Mouse (Mus musculus): Measurements from ENCODE around the gene Thnsl2. TPM values are rescaled to one million over a fixed set of nuclear protein-coding genes. Genes with fewer than 3 reads are reported as not detected.

Thnsl2 gene
- total RNA-seq, 2 experiments from 2014 or later: 7.8 to 8.5 TPM

Other genes with a start within 250 kb of the Thnsl2 start
- not detected for gene Tex37, start 225.5 kb downstream of the Thnsl2 start, total RNA-seq (2021)
- not detected for gene Foxi3, start 187.9 kb downstream of the Thnsl2 start, total RNA-seq (2021)
- gene Fabp1, start 55.4 kb upstream of the Thnsl2 start, total RNA-seq (2021): under 1 TPM in 1 of 2 experiments, not detected in 1; 0.70 TPM
- 10 to 100 TPM; 32.9 to 33.5 TPM for gene Krcc1, start 127.2 kb upstream of the Thnsl2 start, total RNA-seq (2021)
- gene Smyd1, start 177.8 kb upstream of the Thnsl2 start, total RNA-seq (2021): 100 to 1,000 TPM; 196 to 220 TPM
- under 1 TPM in 1 of 2 experiments, not detected in 1; 0.18 TPM for gene Cd8b1, start 178.3 kb upstream of the Thnsl2 start, total RNA-seq (2021)
- gene Cd8a, start 229.0 kb upstream of the Thnsl2 start, total RNA-seq (2021): under 1 TPM; 0.14 to 0.20 TPM